ENCODE assay signal across 8 mouse cellular contexts in genomic region chr17:90087616-90088313, GRCm38 (mm10).
DNase-seq lines count a peak whose midpoint lies in the region; ATAC-seq and TF ChIP-seq lines count a peak whose summit lies in the region.

No protein-coding gene starts in this region.

- 62% methylated on average over 11 of the region's 11 CpGs for WGBS in kidney, embryonic 16.5 days
- WGBS in forebrain, embryonic 10.5 days: 68% methylated on average over 11 of the region's 11 CpGs
- 31% methylated on average over 11 of the region's 11 CpGs for WGBS in hindbrain, embryonic 15.5 days
- WGBS in midbrain, postnatal 0 days: 29% methylated on average over 11 of the region's 11 CpGs

- no peaks in the 10 kb centered on the region for H3K27me3 ChIP-seq in kidney, embryonic 16.5 days (ENCODE audit: insufficient read depth, low read length)
- H3K27me3 ChIP-seq in forebrain, embryonic 10.5 days (ENCODE audit: poor library complexity, severe bottlenecking): no peaks in the 10 kb centered on the region
- H3K27me3 ChIP-seq in hindbrain, embryonic 15.5 days: no peaks in the 10 kb centered on the region
- no peaks in the 10 kb centered on the region for H3K27me3 ChIP-seq in midbrain, postnatal 0 days (ENCODE audit: insufficient read depth, low read length)

- H3K9ac ChIP-seq in kidney, embryonic 16.5 days (replicated peaks; ENCODE audit: low read length): no peak overlapping the region; the same call in 1 of the 2 replicates
- H3K9ac ChIP-seq in hindbrain, embryonic 15.5 days: peak overlapping the region; percentile 44
- peak overlapping the region; percentile 37; the same call in 1 of the 2 replicates for H3K9ac ChIP-seq in midbrain, postnatal 0 days (replicated peaks; ENCODE audit: low read length, poor library complexity, severe bottlenecking)

- no peaks in the 10 kb centered on the region for H3K9me3 ChIP-seq in kidney, embryonic 16.5 days (ENCODE audit: low read length)
- no peaks in the 10 kb centered on the region for H3K9me3 ChIP-seq in forebrain, embryonic 10.5 days
- no peaks in the 10 kb centered on the region for H3K9me3 ChIP-seq in hindbrain, embryonic 15.5 days
- H3K9me3 ChIP-seq in midbrain, postnatal 0 days (ENCODE audit: low read length): no peaks in the 10 kb centered on the region

- peak overlapping the region; percentile 29 for H3K4me3 ChIP-seq in kidney, embryonic 16.5 days (ENCODE audit: low read length)
- peak overlapping the region; percentile 52 for H3K4me3 ChIP-seq in forebrain, embryonic 10.5 days
- H3K4me3 ChIP-seq in hindbrain, embryonic 15.5 days: peak overlapping the region; percentile 32
- H3K4me3 ChIP-seq in midbrain, postnatal 0 days (ENCODE audit: low read depth, low read length): peak overlapping the region; percentile 37

- no peak overlapping the region for H3K27ac ChIP-seq in kidney, embryonic 16.5 days (ENCODE audit: low read length)
- peak overlapping the region; percentile 83; the same call in 1 of the 2 replicates for H3K27ac ChIP-seq in forebrain, embryonic 10.5 days
- peak overlapping the region; percentile 90 for H3K27ac ChIP-seq in hindbrain, embryonic 15.5 days (replicated peaks)
- H3K27ac ChIP-seq in midbrain, postnatal 0 days (ENCODE audit: low read depth, low read length): peak overlapping the region; percentile 79

- no peaks in the 10 kb centered on the region for H3K36me3 ChIP-seq in kidney, embryonic 16.5 days (ENCODE audit: insufficient read depth, low read length)
- no peaks in the 10 kb centered on the region for H3K36me3 ChIP-seq in forebrain, embryonic 10.5 days (replicated peaks)
- H3K36me3 ChIP-seq in hindbrain, embryonic 15.5 days: no peaks in the 10 kb centered on the region
- no peaks in the 10 kb centered on the region for H3K36me3 ChIP-seq in midbrain, postnatal 0 days (ENCODE audit: insufficient read depth, low read length)

- H3K4me1 ChIP-seq in kidney, embryonic 16.5 days (ENCODE audit: insufficient read depth, low read length): 0 out of 2 replicates have a peak, but pooled peaks cover 3% of the 10 kb centered on the region
- H3K4me1 ChIP-seq in forebrain, embryonic 10.5 days: peaks cover 17% of the 10 kb centered on the region
- peaks cover 14% of the 10 kb centered on the region; the same call in 1 of the 2 replicates for H3K4me1 ChIP-seq in hindbrain, embryonic 15.5 days (replicated peaks)
- no peaks in the 10 kb centered on the region for H3K4me1 ChIP-seq in midbrain, postnatal 0 days (ENCODE audit: insufficient read depth, low read length)

- peak overlapping the region; percentile 50 for H3K4me2 ChIP-seq in kidney, embryonic 16.5 days (replicated peaks; ENCODE audit: low read depth, low read length)
- H3K4me2 ChIP-seq in hindbrain, embryonic 15.5 days: peak overlapping the region; percentile 52
- peak overlapping the region; percentile 52 for H3K4me2 ChIP-seq in midbrain, postnatal 0 days (ENCODE audit: low read depth, low read length, poor library complexity, severe bottlenecking)

- no peak for DNase-seq in kidney, postnatal 25 days
- no peak for DNase-seq in forebrain, embryonic 10.5 days (ENCODE audit: extremely low spot score, low spot score)
- DNase-seq in midbrain, postnatal 0 days (ENCODE audit: low spot score): no peak
- DNase-seq in spleen, postnatal 36 days (ENCODE audit: low spot score in 2 of 2): no peak
- no peak for DNase-seq in ovary, postnatal 14 days (ENCODE audit: low spot score)
- DNase-seq in urinary bladder, postnatal 4 days (ENCODE audit: low spot score in 2 of 2): no peak

- TF ChIP-seq CTCF in midbrain, postnatal 0 days (IDR thresholded peaks at IDR 0.05): no peak

- ATAC-seq in kidney, embryonic 16.5 days (ENCODE audit: low FRiP score, low TSS enrichment): peak; percentile 47; the same call in 1 of the 2 replicates
- no peak; the same call in 1 of the 2 replicates for ATAC-seq in hindbrain, embryonic 15.5 days (ENCODE audit: low FRiP score, low read depth)
- peak; percentile 57; the same call in 1 of the 2 replicates for ATAC-seq in midbrain, postnatal 0 days (ENCODE audit: low FRiP score)
